Mouse (Mus musculus) c-Kit-positive CD71-positive TER-119-negative erythroid progenitor cells, embryonic 14.5 days (primary cell): ENCODE data around the gene Agtrap.

ENCODE experiments used
- DNase-seq: peaks from one replicate; pipeline ENCODE4 v3.0.0-alpha.2; 2013; ENCODE audit warnings: low read depth

Agtrap gene

DNA sequence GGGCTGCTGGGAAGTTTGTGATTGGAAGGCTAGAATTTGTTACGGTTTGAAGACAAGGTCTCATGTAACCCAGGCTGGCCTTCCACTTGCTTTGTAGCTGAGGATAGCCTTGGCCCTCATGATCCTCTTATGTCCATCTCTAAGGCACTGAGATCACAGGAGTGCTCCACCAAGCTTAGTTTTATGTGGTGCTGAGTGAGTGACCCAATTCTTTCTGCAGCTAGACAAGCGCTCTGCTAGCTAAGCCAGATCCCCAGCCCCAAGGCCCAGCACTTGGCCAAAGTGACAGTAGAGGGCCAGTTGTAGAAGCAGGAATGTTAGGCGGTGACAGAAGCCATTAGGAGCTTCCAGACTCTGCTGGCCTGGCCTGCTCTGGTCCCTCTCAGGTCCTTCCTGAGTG is 16.3 kb upstream of the Agtrap start:
- no peak for DNase-seq

DNA sequence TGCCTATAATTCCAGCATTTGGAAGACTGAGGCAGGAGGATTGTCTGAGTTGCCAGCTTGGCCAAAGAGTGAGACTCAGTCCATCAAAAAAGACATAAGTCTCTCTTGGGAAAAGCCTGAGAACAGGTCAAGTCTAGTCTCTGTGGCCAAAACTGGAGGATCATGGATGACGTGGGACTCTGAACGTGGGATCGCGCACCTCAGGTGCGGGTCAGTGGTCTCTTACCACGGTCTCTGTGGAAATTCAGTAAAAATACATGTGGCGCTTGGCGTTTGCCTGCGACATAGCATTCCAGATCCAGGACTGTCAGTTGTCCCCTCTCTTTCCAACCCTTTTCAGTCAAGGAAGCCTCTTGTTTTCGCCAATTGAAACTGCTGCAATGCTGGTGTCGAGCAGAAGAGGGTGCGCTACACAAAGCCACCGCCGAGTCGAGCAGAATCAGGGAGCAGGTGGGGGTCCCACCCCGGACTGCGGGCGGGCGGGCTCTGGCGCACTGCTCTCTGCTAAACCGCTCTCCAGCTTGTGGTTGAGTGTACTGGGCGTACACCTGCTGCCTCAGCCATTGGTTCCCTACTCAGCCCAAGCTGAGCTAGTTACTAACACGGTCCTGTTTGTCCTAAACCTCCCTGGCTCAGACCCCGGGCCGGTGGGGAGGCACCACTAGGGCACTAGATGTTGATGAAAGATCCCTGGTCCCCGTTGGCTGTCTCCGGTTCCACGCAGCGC is 14.1 kb upstream of the Agtrap start:
- DNase-seq, result no peak

DNA sequence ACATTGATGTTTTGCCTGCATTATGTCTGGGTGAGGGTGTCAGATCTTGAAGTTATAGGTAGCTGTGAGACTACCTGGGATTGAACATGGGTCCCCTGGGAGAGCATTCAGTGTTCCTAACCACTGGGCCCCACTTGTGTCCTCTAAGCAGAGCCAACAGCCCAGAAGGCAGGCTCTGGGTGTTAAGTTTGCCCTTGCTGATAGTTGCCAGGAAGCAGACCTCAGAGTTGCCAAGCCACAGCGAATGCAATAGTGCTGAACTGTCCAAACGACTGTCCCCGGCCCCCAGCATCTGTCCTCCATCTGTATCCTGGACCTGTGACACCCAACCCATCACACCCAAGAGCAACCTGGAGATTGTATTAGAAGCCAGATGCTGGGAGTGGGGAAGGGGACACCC is 10.8 kb upstream of the Agtrap start:
- DNase-seq, result no peak

DNA sequence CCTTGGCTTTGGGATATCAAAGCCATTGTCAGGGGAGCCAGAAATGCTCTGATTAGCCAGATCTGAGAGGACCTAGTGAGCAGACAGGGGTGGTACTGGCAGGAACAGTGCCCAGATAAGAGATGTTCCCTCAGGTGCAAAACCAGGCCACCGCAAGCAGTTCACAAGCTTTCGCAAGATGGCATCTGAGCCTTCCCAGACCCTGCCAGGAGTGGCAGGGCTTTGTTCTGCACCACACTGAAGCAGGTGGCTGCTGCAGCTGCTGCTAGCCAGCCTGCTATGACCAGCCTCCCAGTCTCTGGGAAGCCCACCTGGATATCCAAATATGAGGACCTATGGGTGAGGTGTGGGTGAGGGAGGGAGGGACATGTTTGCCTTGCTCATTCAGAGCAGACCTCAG is 10.1 kb upstream of the Agtrap start:
- DNase-seq, result no peak

DNA sequence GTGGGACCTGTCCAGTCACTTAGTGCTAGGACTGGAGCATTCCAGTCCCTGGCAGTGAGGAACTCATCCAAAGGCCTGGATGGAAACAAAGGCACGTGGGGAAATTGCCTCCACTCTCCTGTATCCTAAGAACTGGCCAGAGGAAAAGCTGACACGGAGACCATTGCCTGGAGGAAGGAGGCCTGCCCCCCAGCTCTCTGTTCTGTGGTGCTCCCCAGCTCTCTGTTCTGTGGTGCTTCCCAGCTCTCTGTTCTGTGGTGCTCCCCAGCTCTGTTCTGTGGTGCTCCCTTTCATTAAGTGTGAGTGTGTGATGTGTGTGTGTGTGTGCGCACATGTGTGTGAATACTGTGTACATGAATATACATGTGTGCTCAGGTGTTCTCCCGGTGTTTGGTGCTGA is 7.2 kb upstream of the Agtrap start:
- DNase-seq, result no peak

DNA sequence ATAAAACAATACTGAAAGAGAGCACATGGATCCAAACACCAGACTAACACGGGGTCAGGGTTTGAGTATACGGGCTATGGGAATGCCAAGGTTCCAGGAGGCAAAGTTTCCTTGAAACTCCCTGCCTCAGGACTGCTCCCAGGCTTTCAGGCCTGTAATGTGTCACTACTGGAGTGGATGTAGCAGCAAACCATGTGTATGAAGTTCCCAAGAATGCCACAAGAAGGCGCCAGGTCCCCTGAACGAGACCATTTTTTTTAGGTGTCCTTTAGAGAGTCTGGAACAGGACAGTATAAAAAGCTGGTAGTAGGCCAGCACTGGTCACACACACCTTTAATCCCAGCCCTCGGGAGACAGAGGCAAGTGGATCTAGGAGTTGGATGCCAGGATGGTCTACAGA is 6.3 kb upstream of the Agtrap start:
- no peak for DNase-seq

DNA sequence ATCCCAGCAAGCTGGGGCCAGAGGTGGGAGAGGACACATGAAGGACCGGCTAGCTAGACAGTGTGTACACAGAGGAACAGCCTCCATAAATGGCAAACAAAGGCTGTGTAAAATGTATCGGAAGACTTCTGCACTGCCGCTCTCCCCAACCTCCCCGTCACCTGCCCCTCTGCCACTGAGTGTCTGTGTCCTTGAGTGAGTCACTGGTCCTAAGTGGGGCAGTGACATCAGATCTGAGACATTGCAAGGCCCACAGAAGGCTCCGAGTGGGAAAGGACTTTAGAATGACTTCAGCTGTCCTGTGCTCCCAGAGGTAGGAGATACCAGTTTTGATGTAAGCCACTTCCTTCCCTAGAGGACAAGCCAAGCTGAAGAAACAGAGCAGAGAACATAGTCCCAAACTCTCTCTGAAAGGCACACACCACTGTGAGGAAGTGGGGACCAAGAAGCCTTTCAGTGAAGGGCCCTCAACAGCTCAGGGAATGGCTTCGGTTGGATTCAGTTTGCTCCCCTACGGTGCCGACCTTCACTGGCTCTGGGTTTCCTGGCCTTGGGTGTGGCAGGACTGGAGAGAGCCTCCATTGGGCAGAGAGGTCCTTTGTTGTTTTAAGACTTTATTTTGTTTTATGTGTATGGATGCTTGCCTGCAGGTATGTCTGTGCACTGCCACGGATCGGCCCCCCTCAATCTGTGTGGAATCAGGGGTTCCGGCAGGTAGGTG is 4.9 kb upstream of the Agtrap start:
- DNase-seq, result no peak

DNA sequence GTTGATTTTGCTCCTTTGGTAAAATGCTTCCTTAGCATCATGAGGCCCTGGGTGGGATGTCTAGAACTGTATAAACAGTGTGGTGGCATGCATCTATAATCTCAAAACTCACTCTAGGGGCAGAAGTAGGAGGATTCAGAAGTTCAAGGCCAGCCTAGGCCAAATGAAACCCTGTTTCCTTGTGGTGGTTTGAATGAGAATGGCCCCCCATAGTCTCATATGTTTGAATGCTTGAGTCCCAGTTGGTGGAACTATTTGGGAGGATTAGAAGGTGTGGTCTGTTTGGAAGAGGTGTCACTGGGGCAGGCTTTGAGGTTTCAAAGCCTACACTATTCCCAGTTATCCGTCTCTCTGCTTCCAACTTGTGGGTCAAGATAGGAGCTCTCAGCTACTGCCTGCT is 3.4 kb upstream of the Agtrap start:
- DNase-seq, result no peak

DNA sequence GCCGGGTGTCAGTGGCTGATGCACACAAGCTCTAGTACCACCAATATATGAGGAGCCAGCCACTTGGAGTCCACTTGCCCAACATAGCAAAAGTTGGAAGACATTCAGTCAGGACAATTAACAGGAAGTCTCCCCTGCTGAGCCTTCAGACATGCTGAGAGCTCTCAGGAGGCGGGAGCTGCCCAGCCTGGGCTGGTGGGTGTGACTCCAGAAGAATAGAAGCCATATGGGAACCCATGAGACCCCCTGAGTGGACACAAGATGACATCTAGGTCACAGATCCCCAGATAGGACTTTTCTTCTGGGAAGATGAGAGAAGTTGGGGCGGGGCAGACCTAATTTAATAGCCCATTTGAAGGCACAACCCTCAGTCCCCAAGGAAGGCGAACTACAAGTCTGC is 1.3 kb upstream of the Agtrap start:
- DNase-seq, result no peak

DNA sequence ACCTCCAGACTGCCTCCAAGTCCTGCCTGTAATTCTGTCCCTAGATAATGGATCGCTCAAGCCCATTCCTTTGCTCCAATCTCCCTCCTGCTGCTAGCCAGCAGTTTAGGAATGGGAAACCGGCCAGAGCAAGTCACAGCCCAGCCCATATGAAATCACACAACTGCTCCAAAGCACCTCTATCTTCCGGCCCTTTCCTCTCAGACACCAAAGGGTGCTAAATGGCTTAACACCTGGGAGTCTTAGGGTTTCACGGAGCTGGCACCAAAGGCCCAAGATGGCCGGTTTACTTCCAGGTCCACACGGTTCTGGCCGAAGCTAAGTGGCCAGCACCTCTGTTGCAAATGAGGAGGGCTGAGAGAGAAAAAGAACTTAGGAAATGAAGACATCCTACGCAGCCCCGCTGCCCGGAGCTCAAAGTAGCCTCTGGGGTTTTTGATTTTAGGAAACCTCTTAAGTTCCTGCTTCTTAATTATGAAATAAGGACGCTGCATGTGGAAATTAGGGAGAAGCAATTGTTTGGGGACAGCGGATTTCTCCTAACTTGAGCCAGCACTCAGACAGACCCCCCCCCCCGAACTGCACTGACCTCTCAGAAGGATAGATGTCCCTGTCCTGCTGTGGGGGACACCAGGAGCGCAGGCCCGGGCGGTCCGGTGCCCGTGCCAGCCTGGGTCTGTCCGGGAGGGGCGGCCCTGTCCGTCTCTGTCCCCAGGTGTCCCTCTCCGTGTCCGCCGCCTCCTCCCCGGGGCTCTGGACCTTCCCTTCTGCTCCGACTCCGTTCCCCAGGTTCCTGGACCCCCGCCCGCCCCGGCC is 532 bp downstream of the Agtrap start:
- no peak for DNase-seq

DNA sequence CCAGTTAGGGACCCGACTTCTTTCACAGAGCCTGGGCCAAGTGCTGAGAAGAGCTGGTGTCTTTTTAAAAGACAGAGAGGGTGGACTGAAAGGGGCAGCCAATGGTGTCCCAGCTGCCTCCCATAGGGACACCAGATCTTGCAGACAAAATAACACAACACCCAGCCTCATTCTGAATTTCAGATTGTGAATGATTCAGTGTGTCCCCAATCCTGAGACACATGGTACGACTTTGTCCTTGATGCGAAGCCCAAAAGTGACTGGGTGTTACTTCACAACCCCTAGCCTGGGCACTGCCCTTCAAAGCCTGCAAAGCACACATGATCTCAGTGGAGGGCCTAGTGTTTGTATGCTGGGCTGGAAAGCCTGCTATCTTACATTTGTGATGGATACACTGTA is 1.9 kb downstream of the Agtrap start:
- DNase-seq, result no peak

DNA sequence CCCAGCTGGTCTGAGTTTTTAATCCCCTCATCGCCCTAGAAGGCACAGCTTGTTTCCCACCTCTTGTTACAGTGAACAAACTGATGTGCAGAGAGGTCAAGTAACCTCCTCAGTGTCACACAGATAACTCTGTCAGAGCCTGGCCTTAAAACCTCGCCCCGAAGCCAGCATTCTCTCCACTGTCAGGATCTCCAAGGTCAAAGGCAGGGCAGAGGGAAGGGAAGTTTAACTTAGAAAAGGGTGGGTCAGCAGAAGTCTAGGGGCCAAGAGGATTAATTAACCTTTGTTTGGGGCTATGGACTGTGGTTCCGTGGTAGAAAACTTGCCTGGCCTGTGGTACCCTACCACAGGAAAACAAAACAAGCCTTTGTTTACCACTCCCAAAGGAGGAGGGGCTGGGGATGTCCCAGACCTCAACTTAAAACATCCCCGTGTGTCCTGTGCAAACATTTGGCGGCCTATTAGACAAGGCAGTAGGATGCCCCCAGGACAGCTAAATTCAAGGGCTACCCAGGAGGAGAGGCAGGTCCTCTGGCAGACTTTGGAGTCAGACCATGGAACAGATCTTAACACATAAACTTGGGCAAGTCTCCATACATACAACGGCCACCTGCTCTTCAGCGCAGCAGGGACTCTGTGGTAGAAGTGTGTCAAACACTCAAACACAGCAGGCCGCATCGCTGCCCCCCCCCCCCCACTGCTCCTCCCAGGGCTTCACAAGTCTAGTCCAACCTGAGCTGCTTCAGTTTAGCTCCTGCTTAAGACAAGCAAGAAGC is 2.5 kb downstream of the Agtrap start:
- no peak for DNase-seq

DNA sequence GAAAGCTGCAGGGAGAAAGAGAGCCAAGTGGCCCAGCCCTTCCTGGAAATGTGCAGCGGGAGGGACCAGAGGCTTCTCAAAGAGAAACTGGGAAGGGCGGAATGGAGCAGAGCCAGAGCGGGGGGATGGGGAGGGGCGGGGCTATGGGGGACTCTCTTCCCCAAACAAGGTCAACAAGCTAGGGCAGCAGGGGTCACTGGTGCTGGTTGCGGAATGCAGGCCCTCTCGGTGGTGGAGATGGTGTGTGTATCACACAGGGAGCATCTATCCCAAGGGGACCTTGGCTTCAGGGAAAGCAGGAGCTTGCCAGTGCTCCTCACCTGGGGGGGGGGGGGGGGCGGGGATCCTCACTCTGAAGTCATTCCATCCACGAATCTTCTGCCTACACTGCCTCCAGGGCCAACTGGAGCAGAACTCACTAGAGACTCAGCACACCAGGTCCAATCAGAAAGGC is 3.5 kb downstream of the Agtrap start:
- no peak for DNase-seq

DNA sequence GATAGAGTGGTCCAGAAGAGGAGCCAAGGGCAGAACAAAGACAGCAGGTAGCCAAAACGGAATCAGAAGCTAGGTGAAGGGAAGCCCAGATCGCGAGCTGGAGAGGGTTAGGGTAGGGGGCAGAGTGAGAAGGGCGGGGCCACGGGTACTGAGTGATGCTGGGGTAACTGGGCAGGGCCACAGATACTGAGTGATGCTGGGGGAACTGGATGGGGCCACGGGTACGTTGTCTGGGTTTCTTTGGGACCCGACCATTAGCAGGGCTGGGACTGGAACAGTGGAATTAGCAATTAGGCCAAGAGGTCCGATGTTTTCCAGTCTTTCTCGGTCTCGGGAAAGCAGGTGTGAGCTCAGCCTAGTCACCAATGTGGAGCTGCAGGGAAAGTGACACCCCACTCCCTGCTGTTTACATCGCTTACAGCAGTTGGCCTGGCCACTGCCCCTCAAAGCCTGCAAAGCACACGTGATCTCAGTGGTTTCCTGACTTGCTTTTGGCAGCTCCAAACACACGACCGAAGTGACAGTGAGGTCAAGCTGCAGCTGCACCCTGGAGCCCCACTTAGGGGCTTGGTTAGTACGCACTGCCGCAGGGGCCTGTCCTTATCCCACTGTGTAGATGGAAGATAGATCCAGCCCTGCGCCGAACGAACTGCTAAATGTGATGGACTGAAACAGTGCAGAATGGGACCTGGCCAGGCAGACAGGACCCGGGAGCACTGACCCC is 4.5 kb downstream of the Agtrap start:
- DNase-seq, result no peak

DNA sequence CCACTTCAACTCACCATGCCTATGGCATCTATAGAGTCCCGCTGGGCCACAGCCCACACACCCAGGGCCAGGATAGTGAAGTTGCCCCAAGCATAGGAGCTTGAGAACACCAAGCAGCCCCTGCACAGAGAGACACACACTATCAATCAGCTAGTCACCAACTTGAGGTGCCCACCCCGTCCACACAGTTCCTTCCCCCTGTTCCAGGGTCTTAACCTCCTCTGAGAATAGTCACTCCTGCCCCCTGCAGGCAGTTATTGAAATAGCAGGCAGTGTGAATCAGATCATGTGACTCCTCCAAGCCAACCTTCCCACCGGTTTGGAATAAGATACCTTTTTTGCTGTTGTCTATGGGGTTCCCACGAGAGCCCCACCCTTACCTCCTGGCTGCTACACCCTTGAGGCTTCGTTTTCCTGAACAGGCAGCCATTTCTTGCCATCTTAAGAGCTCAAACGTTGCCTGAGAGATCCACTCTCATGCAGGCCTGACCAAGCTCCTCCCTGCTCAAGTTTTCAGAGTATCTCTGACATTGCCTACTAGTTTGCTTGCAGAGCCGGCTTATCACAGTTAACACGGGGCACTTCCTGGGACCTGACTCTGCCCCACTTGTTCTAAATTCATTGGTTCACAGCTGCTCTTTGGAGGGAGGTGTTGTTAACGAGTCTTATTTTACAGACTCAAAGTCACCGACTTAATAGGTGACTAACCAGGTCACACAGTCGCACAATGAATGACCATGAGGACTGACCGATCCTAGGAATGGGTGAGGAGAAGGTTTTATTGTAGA is 5.4 kb downstream of the Agtrap start:
- peak; percentile 77 for DNase-seq

DNA sequence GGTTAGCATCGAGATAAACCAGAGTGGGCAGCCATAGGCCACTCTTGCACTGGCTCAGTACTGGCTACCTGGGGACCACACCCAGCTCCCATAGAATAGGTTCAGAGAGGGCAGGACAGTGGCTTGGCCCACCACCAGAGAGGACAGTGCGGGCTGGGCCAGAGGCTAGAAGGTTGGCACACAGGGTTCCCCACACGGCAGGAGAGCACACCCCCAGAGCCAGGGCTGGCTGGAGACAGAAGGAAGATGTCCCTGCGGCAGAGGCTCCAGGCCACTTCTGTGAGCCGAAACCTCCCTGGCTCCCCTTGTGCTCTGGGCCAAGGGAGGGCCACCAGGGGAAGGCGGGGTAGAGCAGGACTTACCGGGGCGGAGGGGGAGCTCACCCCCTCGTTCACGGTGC is 6.6 kb downstream of the Agtrap start:
- DNase-seq, result no peak

DNA sequence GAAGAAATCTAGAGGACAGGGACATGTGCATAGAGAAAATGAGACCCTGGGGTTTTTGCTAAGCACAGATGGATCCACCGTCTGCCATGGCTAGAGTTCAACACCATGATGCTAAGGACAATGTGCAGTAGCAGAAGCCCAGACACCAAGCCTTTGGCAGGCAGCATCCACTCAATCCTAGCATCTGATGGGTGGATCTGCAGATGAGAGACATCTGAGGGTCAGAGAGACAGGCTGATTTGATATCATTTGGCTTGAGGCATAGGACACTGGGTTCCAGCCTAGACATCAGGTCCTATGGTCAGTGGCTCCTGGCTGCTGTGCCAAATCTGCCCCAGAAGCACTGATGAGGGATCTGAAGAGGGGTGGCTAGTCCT is 7.2 kb downstream of the Agtrap start:
- DNase-seq, result no peak

DNA sequence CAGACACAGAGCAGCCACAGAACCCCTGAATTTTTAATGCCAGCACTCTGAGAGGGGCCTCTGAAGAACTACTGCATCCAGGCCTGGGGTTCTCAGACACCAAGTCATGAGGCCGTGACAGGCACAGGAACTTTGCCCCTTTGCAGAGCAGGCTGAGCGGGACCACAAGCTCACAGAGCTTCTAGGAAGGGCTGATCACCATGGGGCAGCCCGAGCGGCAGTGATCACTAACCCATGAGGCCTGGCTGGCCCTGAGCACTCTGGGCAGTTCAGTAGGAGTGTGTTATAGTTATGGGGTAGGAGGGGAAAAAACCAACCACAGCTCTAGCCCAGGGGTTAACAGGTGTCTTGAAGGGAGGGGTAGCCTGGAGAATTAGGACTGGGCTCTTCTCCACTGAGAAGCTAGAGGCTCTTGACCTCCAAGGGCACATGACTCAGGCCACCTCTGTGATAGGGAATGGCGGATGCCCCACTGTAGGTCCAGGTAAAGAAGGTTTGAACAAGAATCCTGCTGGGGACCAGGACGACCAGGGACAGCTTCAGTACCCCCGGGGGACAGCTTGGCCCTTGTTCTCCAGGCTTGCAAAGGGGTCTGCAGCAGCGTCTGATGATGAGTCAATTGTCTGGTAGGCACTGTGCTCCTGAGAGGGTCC is 7.8 kb downstream of the Agtrap start:
- no peak for DNase-seq

DNA sequence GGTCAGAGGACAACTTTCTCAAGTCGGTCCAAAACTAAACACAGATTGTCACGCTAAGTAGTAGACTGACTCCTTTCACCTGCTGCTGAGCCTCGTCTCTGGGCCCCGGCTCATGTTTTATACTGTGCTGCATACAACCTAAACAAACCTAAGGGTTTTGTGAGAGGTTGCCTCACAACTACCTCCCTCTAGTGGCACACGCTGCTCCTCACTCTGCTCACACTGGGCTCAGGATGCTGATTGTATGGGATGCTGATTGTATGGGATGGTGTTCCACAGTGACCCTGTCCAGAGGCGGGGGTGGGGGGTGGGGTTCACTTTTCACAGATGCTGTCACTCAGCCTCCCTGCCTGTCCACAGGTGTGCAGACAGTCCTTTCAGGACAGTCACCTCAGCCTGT is 8.6 kb downstream of the Agtrap start:
- DNase-seq, result no peak

DNA sequence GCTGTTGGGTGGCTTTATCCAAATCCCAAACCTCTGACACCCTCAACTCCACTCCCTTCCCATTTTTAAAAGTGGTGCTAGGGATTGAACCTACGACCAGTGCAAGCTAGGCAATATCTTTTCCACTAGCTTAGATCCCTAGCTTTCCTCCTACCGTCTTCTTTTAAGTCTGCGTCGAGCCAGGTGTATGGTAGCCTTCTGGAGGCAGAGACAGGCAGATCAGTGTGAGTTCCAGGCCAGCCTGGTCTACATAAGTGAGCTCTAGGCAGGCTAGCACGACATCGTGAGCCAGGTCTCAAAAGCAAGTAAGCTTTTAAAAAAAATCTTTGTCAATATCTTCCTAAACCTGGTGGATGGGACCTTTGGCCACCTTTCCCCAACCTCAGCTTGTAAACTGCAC is 11.9 kb downstream of the Agtrap start:
- DNase-seq, result no peak
